Mouse (Mus musculus) embryo, embryonic 10.5 days (tissue): ENCODE data around the gene Olfr665.
"Not testable (repeated sequence)": the region's sequence is repeated elsewhere in the genome, so short reads cannot be mapped to it uniquely, and the experiment has no call there.

ENCODE experiments used
- DNase-seq: peaks from one replicate; pipeline ENCODE4 v3.0.0-alpha.2; 2015; ENCODE audit warnings: low spot score

Olfr665 gene

GRCm38 (mm10) chr7:104877731-104878130, at the start of gene Olfr665:
Olfr665 (plus strand) TSS chr7:104878031.
- DNase-seq: no peak

- no peak for DNase-seq
Measured at GRCm38 (mm10) chr7:104842503-104842902, 35.3 kb upstream of the Olfr665 start, which contains the start of gene Usp17lb. Usp17lb (minus strand) TSS chr7:104842603.

- DNase-seq: no peak
Measured at GRCm38 (mm10) chr7:104843731-104844287, 34.0 kb upstream of the Olfr665 start.

DNA sequence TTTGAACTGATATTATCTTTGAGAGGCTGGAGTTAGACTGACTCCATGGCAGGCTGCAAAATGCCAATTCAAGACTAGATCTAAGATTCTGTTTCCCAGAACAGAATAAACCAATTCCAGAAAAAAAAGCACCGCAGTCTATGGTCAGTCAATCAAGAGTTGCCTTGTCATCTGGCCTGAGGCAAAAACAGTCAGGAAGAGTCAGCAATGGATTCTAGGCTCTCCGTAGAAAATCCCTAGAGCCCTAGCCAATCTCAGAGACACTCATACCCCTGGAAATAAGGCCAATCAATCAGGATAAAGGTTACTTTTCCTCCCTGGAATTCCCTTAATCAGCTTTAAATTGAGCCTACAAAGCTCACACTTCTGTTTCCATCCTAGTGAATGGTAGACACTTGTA, 26.3 kb upstream of the Olfr665 start:
- DNase-seq: peak; percentile 1

- no peak for DNase-seq
Measured at GRCm38 (mm10) chr7:104855248-104855750, 22.5 kb upstream of the Olfr665 start.

DNA sequence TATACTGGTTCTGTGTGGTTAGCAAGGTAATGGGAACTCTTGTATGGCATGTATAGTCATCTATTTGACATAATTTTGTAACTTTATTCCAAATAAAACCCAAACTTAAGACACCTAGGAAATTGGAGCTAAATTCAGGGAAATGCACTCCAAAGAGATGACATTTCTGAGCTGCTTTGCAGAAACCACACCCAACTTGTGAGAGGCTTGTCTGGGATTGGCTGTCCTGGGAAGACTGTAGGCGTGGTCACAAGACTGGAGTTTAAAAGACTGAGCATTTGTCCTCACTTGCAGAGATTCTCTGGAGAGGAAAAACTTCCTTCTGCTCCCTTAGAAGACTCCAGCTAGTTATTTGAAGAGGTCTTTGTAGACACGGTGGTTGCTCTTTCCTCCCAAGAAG, 21.1 kb upstream of the Olfr665 start, which contains the start of gene Usp17la:
Gene Usp17la (plus strand): TSS at position 301 of the 400 bp plus-strand sequence.
- DNase-seq: not testable (repeated sequence)

DNA sequence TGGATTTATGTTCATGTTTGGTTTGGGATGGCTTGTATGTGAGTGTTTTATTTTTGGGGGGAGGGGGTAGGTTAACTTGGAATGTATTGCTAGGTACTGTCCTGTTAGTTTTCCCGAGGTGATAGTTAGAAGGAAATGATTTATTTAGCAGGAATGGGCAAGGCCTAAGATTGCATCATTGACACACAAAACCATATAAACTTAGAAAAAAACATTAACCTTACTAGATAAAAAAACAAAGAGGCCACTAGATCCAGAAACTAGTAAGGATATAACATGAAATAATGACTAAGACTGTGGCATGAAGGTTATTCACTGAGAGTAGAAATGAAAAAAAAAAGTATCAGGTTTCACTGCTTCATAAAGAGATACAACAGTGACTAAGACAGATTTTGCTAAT, 20.1 kb upstream of the Olfr665 start:
- no peak for DNase-seq

DNA sequence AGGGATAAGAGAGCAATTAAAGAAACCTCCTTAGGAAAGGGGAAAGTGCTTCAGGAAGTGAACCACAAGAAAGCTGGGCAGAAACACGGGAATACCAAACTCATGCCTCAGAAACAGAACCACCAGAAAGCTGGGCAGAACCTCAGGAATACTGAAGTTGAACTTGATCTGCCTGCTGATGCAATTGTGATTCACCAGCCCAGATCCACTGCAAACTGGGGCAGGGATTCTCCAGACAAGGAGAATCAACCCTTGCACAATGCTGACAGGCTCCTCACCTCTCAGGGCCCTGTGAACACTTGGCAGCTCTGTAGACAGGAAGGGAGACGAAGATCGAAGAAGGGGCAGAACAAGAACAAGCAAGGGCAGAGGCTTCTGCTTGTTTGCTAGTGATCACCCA, 16.4 kb upstream of the Olfr665 start:
- no peak for DNase-seq

- DNase-seq: no peak
Measured at GRCm38 (mm10) chr7:104895852-104896251, 18.0 kb downstream of the Olfr665 start, which contains the start of gene Olfr666. Olfr666 (minus strand) TSS chr7:104895952.

GRCm38 (mm10) chr7:104921382-104921781, 43.6 kb downstream of the Olfr665 start, which contains the start of gene Olfr667:
Olfr667 (minus strand) TSS chr7:104921482.
- DNase-seq: no peak

- no peak for DNase-seq
Measured at GRCm38 (mm10) chr7:104927957-104928356, 50.1 kb downstream of the Olfr665 start, which contains the start of gene Olfr668. Olfr668 (minus strand) TSS chr7:104928057.
